Mouse (Mus musculus) kidney, adult 18-20 months (tissue): ENCODE measurements around the gene Gpr153.

Experiments used
- DNase-seq: peaks from one replicate; pipeline ENCODE4 v3.0.0; 2021

Gpr153 gene

GRCm38 (mm10) chr4:152288398-152288945, 14.4 kb downstream of the Gpr153 start:
- DNase-seq: no peak

GRCm38 (mm10) chr4:152290385-152290784, 16.4 kb downstream of the Gpr153 start:
- DNase-seq: no peak

- no peak for DNase-seq
These were observed 17.0 kb downstream of the Gpr153 start for GRCm38 (mm10) chr4:152290991-152291390.

GRCm38 (mm10) chr4:152291562-152291961, 17.5 kb downstream of the Gpr153 start, which contains the start of gene Hes3:
TSS of gene Hes3 (minus strand) at chr4:152291662.
- DNase-seq: no peak

GRCm38 (mm10) chr4:152292102-152292765, 18.2 kb downstream of the Gpr153 start:
- no peak for DNase-seq

GRCm38 (mm10) chr4:152294188-152294929, 20.3 kb downstream of the Gpr153 start:
- DNase-seq: no peak

- no peak for DNase-seq
These were observed 21.9 kb downstream of the Gpr153 start for GRCm38 (mm10) chr4:152295916-152296315.

GRCm38 (mm10) chr4:152296371-152296770, 22.3 kb downstream of the Gpr153 start:
- DNase-seq: no peak

GRCm38 (mm10) chr4:152296874-152297861, 23.1 kb downstream of the Gpr153 start, which contains the start of gene Icmt:
TSS of gene Icmt (plus strand) at chr4:152297227.
- peak; percentile 100 for DNase-seq

GRCm38 (mm10) chr4:152298836-152299235, 24.8 kb downstream of the Gpr153 start:
- no peak for DNase-seq

GRCm38 (mm10) chr4:152300375-152300774, 26.3 kb downstream of the Gpr153 start:
- no peak for DNase-seq

- DNase-seq: peak; percentile 51
These were observed 28.0 kb downstream of the Gpr153 start for GRCm38 (mm10) chr4:152302012-152302411.

- peak; percentile 54 for DNase-seq
These were observed 29.1 kb downstream of the Gpr153 start for GRCm38 (mm10) chr4:152303172-152303571.

GRCm38 (mm10) chr4:152304685-152305084, 30.7 kb downstream of the Gpr153 start:
- DNase-seq: no peak

GRCm38 (mm10) chr4:152305991-152306390, 32.0 kb downstream of the Gpr153 start:
- DNase-seq: no peak

GRCm38 (mm10) chr4:152307542-152307941, 33.5 kb downstream of the Gpr153 start:
- no peak for DNase-seq

GRCm38 (mm10) chr4:152312186-152312585, 38.2 kb downstream of the Gpr153 start:
- no peak for DNase-seq

GRCm38 (mm10) chr4:152313211-152313632, 39.2 kb downstream of the Gpr153 start:
- DNase-seq: peak; percentile 33

- DNase-seq: no peak
These were observed 39.9 kb downstream of the Gpr153 start for GRCm38 (mm10) chr4:152313934-152314333.

- no peak for DNase-seq
These were observed 41.6 kb downstream of the Gpr153 start for GRCm38 (mm10) chr4:152315498-152316213.

- DNase-seq: no peak
These were observed 43.6 kb downstream of the Gpr153 start for GRCm38 (mm10) chr4:152317631-152318033.
